Mouse (Mus musculus) hindbrain, embryonic 11.5 days (tissue): ENCODE measurements around the gene Dnm3. TPM values are rescaled to one million over a fixed set of nuclear protein-coding genes. Genes with fewer than 3 reads are reported as not detected.

Source experiments
- ATAC-seq: fragments of 200-750 bp; cut with Nextera tagmentation; 2 replicates; pipeline ENCODE4 v1.8.0; 2017; ENCODE audit warnings: mild to moderate bottlenecking, moderate TSS enrichment, moderate library complexity; ENCODE audit not compliant: low FRiP score
- DNase-seq: peaks from one replicate; pipeline ENCODE4 v3.0.0-alpha.2; 2015; ENCODE audit warnings: low spot score
- H3K27ac ChIP-seq: fragments of 300-500 bp; sonication (generic); 2 replicates; pipeline ENCODE4 v1.5.1; 2014; ENCODE audit warnings: mild to moderate bottlenecking, low read depth, low read length
- H3K27me3 ChIP-seq: fragments of 300-500 bp; sonication (generic); 2 replicates; pipeline ENCODE4 v1.6.1; 2014; ENCODE audit warnings: mild to moderate bottlenecking, low read length, moderate library complexity, mixed read lengths; ENCODE audit not compliant: control insufficient read depth, insufficient read depth
- H3K36me3 ChIP-seq: fragments of 300-500 bp; sonication (generic); 2 replicates; pipeline ENCODE4 v1.6.1; 2014; ENCODE audit warnings: mild to moderate bottlenecking, low read length, moderate library complexity, mixed read lengths; ENCODE audit not compliant: control insufficient read depth, insufficient read depth
- H3K4me1 ChIP-seq: fragments of 300-500 bp; sonication (generic); replicated peaks from 2 replicates; pipeline ENCODE4 v1.6.1; 2014; ENCODE audit warnings: low read length, mixed read lengths; ENCODE audit not compliant: control insufficient read depth, insufficient read depth
- H3K4me2 ChIP-seq: fragments of 300-500 bp; sonication (generic); replicated peaks from 2 replicates; pipeline ENCODE4 v1.6.1; 2014; ENCODE audit warnings: mild to moderate bottlenecking, low read depth, low read length
- H3K4me3 ChIP-seq: fragments of 300-500 bp; sonication (generic); 2 replicates; pipeline ENCODE4 v1.5.1; 2014; ENCODE audit warnings: low read depth, low read length
- H3K9ac ChIP-seq: fragments of 300-500 bp; sonication (generic); 2 replicates; pipeline ENCODE4 v1.6.1; 2014; ENCODE audit warnings: low read depth, low read length
- H3K9me3 ChIP-seq: fragments of 300-500 bp; sonication (generic); 2 replicates; pipeline ENCODE4 v1.6.1; 2016; ENCODE audit warnings: low read length; ENCODE audit not compliant: control insufficient read depth
- WGBS: fragments of 180-500 bp; shearing (Covaris S2); extraction: QIAGEN DNeasy Blood & Tissue Kit; methylation state at CpG from one replicate; pipeline ENCODE4 v1.1.7; 2014; 5-methylcytosine and 5-hydroxymethylcytosine counted together
- polyA plus RNA-seq: library from polyadenylated mRNA; unstranded; fragments of >200 nt; fragmentation: Nextera tagmentation; extraction: Ambion mirVana; gene quantifications from 2 replicates; pipeline ENCODE4 v1.2.1, GENCODE M21; 2014

Gene Dnm3
- polyA plus RNA-seq, 1 experiment from 2014 or later, result 12.0 TPM

- no peaks in the 10 kb centered on the region for H3K4me1 ChIP-seq
- ATAC-seq, result no peak
Observed at GRCm38 (mm10) chr1:162354780-162355179, 123.1 kb downstream of the Dnm3 start.

DNA sequence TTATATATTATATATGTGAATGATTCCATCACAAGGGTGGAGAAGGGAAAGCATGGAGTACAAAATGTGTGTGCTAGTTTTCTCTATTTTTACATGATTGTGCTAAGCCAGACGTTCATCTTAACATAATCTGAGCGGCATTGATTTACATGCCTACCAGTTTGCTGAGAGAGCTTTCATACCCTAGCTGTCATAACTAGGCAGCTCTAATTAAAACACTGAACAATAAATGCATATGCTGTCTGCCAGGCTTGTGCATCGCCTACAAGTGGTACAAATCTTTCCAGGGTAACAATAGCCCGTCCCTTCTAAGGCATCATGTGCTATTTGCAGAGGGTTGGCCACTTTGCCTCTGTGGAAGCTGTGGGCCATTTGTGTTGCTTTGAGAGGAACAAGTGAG, 124.0 kb downstream of the Dnm3 start:
- DNase-seq, result no peak
- Histone ChIP-seq H3K36me3 (no peaks in the 10 kb centered on the region), H3K4me1 (no peaks in the 10 kb centered on the region), H3K4me3 (no peak overlapping the region), H3K27ac (no peak overlapping the region), H3K9me3 (no peaks in the 10 kb centered on the region), H3K4me2 (no peak overlapping the region), H3K27me3 (no peaks in the 10 kb centered on the region), H3K9ac (no peak overlapping the region)
- no peak for ATAC-seq
- 81% methylated on average over 4 of the region's 4 CpGs for WGBS

More at GRCm38 (mm10) chr1:162354780-162355179, 123.1 kb downstream of the Dnm3 start:
- Histone ChIP-seq H3K4me3 (no peak overlapping the region), H3K36me3 (no peaks in the 10 kb centered on the region), H3K27ac (no peak overlapping the region), H3K27me3 (no peaks in the 10 kb centered on the region), H3K4me2 (no peak overlapping the region), H3K9ac (no peak overlapping the region), H3K9me3 (no peaks in the 10 kb centered on the region)
- no peak for DNase-seq
- WGBS, result 81% methylated on average over 4 of the region's 4 CpGs

DNA sequence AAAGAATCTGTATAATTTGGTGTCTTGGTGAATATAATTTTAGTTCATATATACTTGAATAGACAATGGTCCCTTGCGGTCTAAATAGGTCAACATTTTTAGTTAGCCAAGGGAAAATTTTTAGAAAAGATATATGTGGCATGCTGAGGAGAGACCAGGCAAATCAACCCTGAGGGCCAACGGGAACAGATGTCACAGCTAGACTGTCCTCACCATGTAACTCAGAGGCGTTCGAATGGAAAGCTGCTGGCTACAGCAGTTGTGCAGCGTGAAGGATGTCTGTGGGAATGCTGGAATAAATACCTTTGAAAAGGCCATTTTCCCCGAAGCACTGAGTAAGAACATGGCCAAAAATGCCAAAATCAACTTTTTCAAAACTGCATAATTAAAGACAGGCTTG, 128.5 kb downstream of the Dnm3 start:
- H3K4me2 ChIP-seq, result no peak overlapping the region
- H3K27me3 ChIP-seq, result no peaks in the 10 kb centered on the region
- H3K27ac ChIP-seq, result no peak overlapping the region
- ATAC-seq (no peak), DNase-seq (no peak)
- H3K9me3 ChIP-seq, result no peaks in the 10 kb centered on the region
- no peak overlapping the region for H3K4me3 ChIP-seq
- no peaks in the 10 kb centered on the region for H3K36me3 ChIP-seq
- WGBS, result 77% methylated on average over 6 of the region's 6 CpGs
- H3K9ac ChIP-seq, result no peak overlapping the region
- no peaks in the 10 kb centered on the region for H3K4me1 ChIP-seq

- DNase-seq (no peak), ATAC-seq (no peak)
- H3K27ac ChIP-seq, result no peak overlapping the region
- no peak overlapping the region for H3K4me3 ChIP-seq
- H3K9ac ChIP-seq, result no peak overlapping the region
- no peaks in the 10 kb centered on the region for H3K36me3 ChIP-seq
- H3K4me1 ChIP-seq, result no peaks in the 10 kb centered on the region
- no peaks in the 10 kb centered on the region for H3K9me3 ChIP-seq
- 87% methylated on average over 4 of the region's 4 CpGs for WGBS
- no peak overlapping the region for H3K4me2 ChIP-seq
- no peaks in the 10 kb centered on the region for H3K27me3 ChIP-seq
Observed at GRCm38 (mm10) chr1:162346456-162347011, 131.3 kb downstream of the Dnm3 start.

GRCm38 (mm10) chr1:162337170-162337569, 140.7 kb downstream of the Dnm3 start:
- Histone ChIP-seq H3K9ac (no peak overlapping the region), H3K27ac (no peak overlapping the region), H3K36me3 (no peaks in the 10 kb centered on the region), H3K27me3 (no peaks in the 10 kb centered on the region), H3K9me3 (no peaks in the 10 kb centered on the region), H3K4me3 (no peak overlapping the region), H3K4me2 (no peak overlapping the region), H3K4me1 (no peaks in the 10 kb centered on the region)
- ATAC-seq, result no peak
- 96% methylated on average over 1 of the region's 1 CpGs for WGBS
- no peak for DNase-seq

DNA sequence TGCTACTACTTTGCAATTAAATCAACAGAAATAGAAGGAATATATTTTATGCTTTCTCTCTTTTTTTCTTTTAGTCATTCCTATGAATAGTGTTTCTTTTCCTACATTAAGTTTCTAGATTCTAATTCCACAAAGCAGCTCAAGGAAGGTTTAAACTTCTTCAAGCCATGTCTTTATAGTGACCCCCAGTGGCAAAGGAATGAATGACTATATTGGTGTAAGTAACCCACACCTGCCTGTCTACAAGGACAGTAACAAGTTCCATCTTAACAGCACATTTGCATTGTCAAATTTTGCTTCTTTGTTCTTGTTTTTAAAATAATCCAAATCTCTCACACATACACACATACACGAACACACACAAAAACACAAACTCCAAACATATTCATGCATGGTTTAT, 141.2 kb downstream of the Dnm3 start:
- 26% methylated on average over 1 of the region's 1 CpGs for WGBS
- Histone ChIP-seq H3K27me3 (no peaks in the 10 kb centered on the region), H3K4me3 (no peak overlapping the region), H3K27ac (no peak overlapping the region), H3K4me2 (no peak overlapping the region), H3K4me1 (no peaks in the 10 kb centered on the region), H3K9me3 (no peaks in the 10 kb centered on the region), H3K36me3 (no peaks in the 10 kb centered on the region), H3K9ac (no peak overlapping the region)
- DNase-seq, result peak; percentile 68
- ATAC-seq, result peak; percentile 57; the same call in 1 of the 2 replicates

- no peaks in the 10 kb centered on the region for H3K9me3 ChIP-seq
- no peak for DNase-seq
- H3K4me1 ChIP-seq, result no peaks in the 10 kb centered on the region
- no peak overlapping the region for H3K27ac ChIP-seq
- H3K27me3 ChIP-seq, result no peaks in the 10 kb centered on the region
- H3K4me2 ChIP-seq, result no peak overlapping the region
- H3K36me3 ChIP-seq, result no peaks in the 10 kb centered on the region
- 57% methylated on average over 3 of the region's 3 CpGs for WGBS
- H3K9ac ChIP-seq, result no peak overlapping the region
- no peak overlapping the region for H3K4me3 ChIP-seq
- no peak for ATAC-seq
Observed at GRCm38 (mm10) chr1:162336224-162336623, 141.6 kb downstream of the Dnm3 start.

DNA sequence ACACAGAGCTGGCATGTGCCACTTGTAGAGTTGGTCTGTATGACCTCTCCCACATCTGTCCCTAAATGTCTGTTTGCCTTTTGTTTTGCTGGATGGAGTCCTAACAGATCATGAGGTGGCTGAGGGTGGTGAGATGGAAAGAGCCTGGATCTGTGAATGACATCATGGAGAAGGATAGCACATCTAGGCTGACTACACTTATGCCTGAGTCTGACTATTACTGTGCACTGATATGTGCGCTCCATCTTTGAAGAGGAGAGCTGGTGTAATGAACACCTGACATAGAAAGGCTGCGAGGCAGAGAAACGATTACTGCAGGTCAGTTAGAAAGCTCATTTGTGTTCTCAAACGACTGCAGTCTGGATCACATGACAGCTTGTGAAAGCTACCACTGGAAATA, 149.2 kb downstream of the Dnm3 start:
- Histone ChIP-seq H3K27ac (no peak overlapping the region), H3K27me3 (no peaks in the 10 kb centered on the region), H3K9ac (no peak overlapping the region), H3K9me3 (no peaks in the 10 kb centered on the region), H3K4me3 (no peak overlapping the region), H3K36me3 (no peaks in the 10 kb centered on the region), H3K4me1 (no peaks in the 10 kb centered on the region), H3K4me2 (no peak overlapping the region)
- ATAC-seq (no peak), DNase-seq (no peak)
- WGBS, result 77% methylated on average over 4 of the region's 4 CpGs

- Histone ChIP-seq H3K4me3 (no peak overlapping the region), H3K4me2 (no peak overlapping the region), H3K4me1 (no peaks in the 10 kb centered on the region), H3K27me3 (no peaks in the 10 kb centered on the region), H3K9me3 (no peaks in the 10 kb centered on the region), H3K9ac (no peak overlapping the region), H3K36me3 (no peaks in the 10 kb centered on the region), H3K27ac (no peak overlapping the region)
- DNase-seq (no peak), ATAC-seq (no peak)
- WGBS, result 88% methylated on average over 2 of the region's 2 CpGs
Observed at GRCm38 (mm10) chr1:162327631-162328030, 150.2 kb downstream of the Dnm3 start.
